Mouse (Mus musculus): ENCODE data around the gene Ate1. TPM values are rescaled to one million over a fixed set of nuclear protein-coding genes. Genes with fewer than 3 reads are reported as not detected.
A peak's percentile ranks its signal among the peaks of the same experiment; 100 is the strongest.

The Ate1 gene
- polyA plus RNA-seq (2015; fragmentation: Nextera tagmentation; extraction: Ambion mirVana), result 73.7 and 75.7 TPM in 2 replicates

DNA sequence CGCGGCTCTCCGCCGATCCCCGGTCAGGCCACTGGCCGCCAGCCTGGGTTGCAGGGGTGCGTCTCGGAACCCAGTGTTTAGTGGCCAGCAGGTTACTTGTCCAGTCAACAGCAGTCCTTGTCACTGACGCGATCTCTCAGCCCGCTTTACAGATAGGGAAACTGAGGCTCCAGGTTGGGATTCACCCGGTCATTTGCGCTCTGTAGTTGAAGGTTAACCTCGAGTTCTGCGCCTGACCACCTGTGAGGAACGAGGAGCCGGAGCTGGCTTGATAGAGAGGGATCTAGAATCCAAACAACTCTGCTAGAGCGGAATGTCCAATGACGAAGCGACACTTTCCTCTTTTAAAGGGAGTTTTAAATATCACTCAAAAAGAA lies at the start of gene Ate1:
Gene Ate1, minus strand, starts transcription at position 321 of the 377 bp plus-strand sequence.
- Histone ChIP-seq H3K9me3 (replicated peaks; ENCODE audit: low read length) (no peaks in the 10 kb centered on the region), H3K27ac (peak within 1 kb of the TSS; percentile 97), H3K4me3 (replicated peaks; ENCODE audit: low read depth, low read length) (peak within 1 kb of the TSS; percentile 72), H3K4me2 (ENCODE audit: low read length) (peak within 1 kb of the TSS; percentile 84), H3K9ac (ENCODE audit: low read depth, low read length) (peak within 1 kb of the TSS; percentile 92), H3K36me3 (ENCODE audit: insufficient read depth, low read length) (no peaks in the 10 kb centered on the region), H3K4me1 (replicated peaks; ENCODE audit: insufficient read depth, low read length) (peaks cover 4% of the 10 kb centered on the region; the same call in 1 of the 2 replicates), H3K27me3 (ENCODE audit: insufficient read depth, low read length) (no peaks in the 10 kb centered on the region)
- ATAC-seq (replicated peaks; ENCODE audit: low FRiP score, low read depth) (0 out of 2 replicates have a peak, but pooled peaks have one; percentile 1), DNase-seq (ENCODE audit: low spot score) (no peak)
- WGBS, result 11% methylated on average over 20 of the region's 20 CpGs
- TF ChIP-seq CTCF (IDR thresholded peaks at IDR 0.05; ENCODE audit: low read depth), result no peak

DNA sequence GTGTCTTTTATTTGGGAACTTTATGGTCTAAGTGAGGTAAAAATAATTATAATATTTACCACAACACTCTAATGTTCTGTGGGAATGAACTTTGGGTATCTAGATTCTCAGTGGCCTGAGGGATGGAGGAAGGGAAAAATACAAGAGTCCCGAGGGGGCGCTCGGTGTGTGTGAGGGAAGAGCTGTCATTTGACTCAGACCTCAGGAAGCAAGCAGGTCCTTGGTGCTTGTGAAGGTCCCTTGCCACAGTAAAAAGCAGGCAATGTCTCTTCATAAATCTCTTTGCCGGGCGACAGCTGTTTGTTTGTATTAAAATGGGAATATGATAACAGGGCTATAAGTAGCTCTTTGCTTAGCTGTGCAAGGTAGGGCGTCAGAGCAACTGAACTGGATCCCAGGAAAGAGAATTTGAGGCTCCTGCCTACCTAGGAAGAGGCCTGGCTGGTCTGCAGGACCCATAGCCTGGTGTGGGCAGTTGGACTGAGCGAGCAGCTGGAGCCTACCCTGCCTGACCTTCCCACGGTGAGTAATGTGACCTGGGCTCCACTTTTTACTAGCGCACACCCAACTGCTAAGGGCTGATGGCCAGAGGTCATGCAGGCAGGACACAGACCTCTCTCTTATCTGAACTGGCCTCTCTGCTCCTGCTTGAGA lies 48.7 kb upstream of the Ate1 start:
- H3K4me2 ChIP-seq (ENCODE audit: low read length), result no peak overlapping the region
- no peak overlapping the region for H3K4me3 ChIP-seq (replicated peaks; ENCODE audit: low read depth, low read length)
- H3K4me1 ChIP-seq (replicated peaks; ENCODE audit: insufficient read depth, low read length), result 0 out of 2 replicates have a peak, but pooled peaks cover 5% of the 10 kb centered on the region
- no peaks in the 10 kb centered on the region for H3K27me3 ChIP-seq (ENCODE audit: insufficient read depth, low read length)
- H3K27ac ChIP-seq, result no peak overlapping the region
- no peak for TF ChIP-seq CTCF (IDR thresholded peaks at IDR 0.05; ENCODE audit: low read depth)
- no peak overlapping the region for H3K9ac ChIP-seq (ENCODE audit: low read depth, low read length)
- H3K36me3 ChIP-seq (ENCODE audit: insufficient read depth, low read length), result no peaks in the 10 kb centered on the region
- H3K9me3 ChIP-seq (replicated peaks; ENCODE audit: low read length), result no peaks in the 10 kb centered on the region
- ATAC-seq (replicated peaks; ENCODE audit: low FRiP score, low read depth) (no peak; the same call in 1 of the 2 replicates), DNase-seq (ENCODE audit: low spot score) (no peak)
- 43% methylated on average over 9 of the region's 9 CpGs for WGBS

DNA sequence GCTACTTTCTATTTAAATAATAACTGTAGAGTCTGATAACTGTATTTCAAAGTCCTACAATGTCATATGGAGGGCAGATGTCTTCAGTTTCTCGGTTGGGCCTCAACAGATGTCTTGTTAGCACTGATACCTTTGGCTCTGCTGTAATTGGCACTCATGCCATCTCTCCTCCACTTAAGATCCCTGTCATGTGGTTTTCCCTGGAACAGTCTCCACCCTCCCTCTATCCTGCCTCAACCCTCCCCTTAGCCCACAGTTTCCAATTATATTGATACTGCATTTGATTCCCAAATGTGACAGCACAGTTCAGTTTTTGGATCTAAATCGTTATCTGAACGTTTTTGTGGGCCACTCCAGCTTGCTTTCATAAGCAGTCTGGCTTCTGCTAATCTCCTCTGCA lies 44.4 kb upstream of the Ate1 start:
- WGBS, result 72% methylated on average over 3 of the region's 3 CpGs
- no peak overlapping the region for H3K4me2 ChIP-seq (ENCODE audit: low read length)
- no peaks in the 10 kb centered on the region for H3K9me3 ChIP-seq (replicated peaks; ENCODE audit: low read length)
- H3K4me1 ChIP-seq (replicated peaks; ENCODE audit: insufficient read depth, low read length), result no peaks in the 10 kb centered on the region
- no peak overlapping the region for H3K9ac ChIP-seq (ENCODE audit: low read depth, low read length)
- no peak for TF ChIP-seq CTCF (IDR thresholded peaks at IDR 0.05; ENCODE audit: low read depth)
- no peaks in the 10 kb centered on the region for H3K36me3 ChIP-seq (ENCODE audit: insufficient read depth, low read length)
- H3K4me3 ChIP-seq (replicated peaks; ENCODE audit: low read depth, low read length), result no peak overlapping the region
- no peaks in the 10 kb centered on the region for H3K27me3 ChIP-seq (ENCODE audit: insufficient read depth, low read length)
- DNase-seq (ENCODE audit: low spot score) (no peak), ATAC-seq (replicated peaks; ENCODE audit: low FRiP score, low read depth) (no peak)
- no peak overlapping the region for H3K27ac ChIP-seq

DNA sequence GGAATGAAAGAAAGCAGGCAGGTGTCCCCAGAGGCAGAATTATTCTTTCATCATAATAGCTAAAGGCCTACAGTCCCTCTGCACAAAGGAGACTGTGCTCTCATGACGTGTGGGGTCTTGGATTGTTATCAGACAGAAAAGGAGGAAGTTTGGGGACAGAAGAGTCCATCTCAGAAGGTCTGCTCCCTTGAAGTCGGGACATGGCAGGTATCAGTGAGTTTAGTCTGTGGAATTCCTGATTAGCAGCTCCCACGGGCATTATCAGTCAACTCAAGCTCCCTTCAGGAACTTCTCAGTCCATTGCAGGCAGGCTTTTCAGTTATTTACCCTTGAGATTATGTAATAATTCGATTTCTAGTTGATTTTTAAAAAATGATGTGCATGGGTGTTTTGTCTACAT lies 43.7 kb upstream of the Ate1 start:
- ATAC-seq (replicated peaks; ENCODE audit: low FRiP score, low read depth) (no peak), DNase-seq (ENCODE audit: low spot score) (no peak)
- Histone ChIP-seq H3K27ac (no peak overlapping the region), H3K4me1 (replicated peaks; ENCODE audit: insufficient read depth, low read length) (no peaks in the 10 kb centered on the region), H3K4me3 (replicated peaks; ENCODE audit: low read depth, low read length) (no peak overlapping the region), H3K9me3 (replicated peaks; ENCODE audit: low read length) (no peaks in the 10 kb centered on the region), H3K4me2 (ENCODE audit: low read length) (no peak overlapping the region), H3K9ac (ENCODE audit: low read depth, low read length) (no peak overlapping the region), H3K36me3 (ENCODE audit: insufficient read depth, low read length) (no peaks in the 10 kb centered on the region), H3K27me3 (ENCODE audit: insufficient read depth, low read length) (no peaks in the 10 kb centered on the region)
- TF ChIP-seq CTCF (IDR thresholded peaks at IDR 0.05; ENCODE audit: low read depth), result no peak
- WGBS, result 55% methylated on average over 4 of the region's 4 CpGs

DNA sequence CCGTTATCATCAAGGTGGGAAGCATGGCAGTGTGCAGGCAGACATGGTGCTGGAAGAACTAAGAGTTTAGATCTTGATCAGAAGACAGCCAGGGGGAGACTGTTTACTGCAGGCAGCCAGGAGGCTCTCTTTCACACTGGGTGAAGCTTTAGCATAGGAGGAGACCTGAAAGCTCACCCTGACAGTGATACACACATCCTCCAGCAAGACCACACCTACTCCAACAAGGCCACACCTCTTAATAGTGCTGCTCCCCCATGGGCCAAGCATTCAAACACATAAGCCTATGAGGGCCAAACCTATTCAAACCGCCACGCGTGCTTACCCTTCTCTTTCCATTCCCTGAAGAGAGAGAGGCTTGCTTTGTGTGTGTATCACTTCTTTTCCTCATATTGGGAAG lies 43.1 kb upstream of the Ate1 start:
- no peaks in the 10 kb centered on the region for H3K9me3 ChIP-seq (replicated peaks; ENCODE audit: low read length)
- no peak overlapping the region for H3K27ac ChIP-seq
- H3K4me1 ChIP-seq (replicated peaks; ENCODE audit: insufficient read depth, low read length), result no peaks in the 10 kb centered on the region
- no peaks in the 10 kb centered on the region for H3K36me3 ChIP-seq (ENCODE audit: insufficient read depth, low read length)
- no peak overlapping the region for H3K9ac ChIP-seq (ENCODE audit: low read depth, low read length)
- H3K4me2 ChIP-seq (ENCODE audit: low read length), result no peak overlapping the region
- no peaks in the 10 kb centered on the region for H3K27me3 ChIP-seq (ENCODE audit: insufficient read depth, low read length)
- H3K4me3 ChIP-seq (replicated peaks; ENCODE audit: low read depth, low read length), result no peak overlapping the region
- DNase-seq (ENCODE audit: low spot score), result no peak
- WGBS, result 88% methylated on average over 4 of the region's 4 CpGs
- TF ChIP-seq CTCF (IDR thresholded peaks at IDR 0.05; ENCODE audit: low read depth), result 0 out of 2 replicates have a peak, but pooled peaks have one; percentile 12
- no peak for ATAC-seq (replicated peaks; ENCODE audit: low FRiP score, low read depth)

DNA sequence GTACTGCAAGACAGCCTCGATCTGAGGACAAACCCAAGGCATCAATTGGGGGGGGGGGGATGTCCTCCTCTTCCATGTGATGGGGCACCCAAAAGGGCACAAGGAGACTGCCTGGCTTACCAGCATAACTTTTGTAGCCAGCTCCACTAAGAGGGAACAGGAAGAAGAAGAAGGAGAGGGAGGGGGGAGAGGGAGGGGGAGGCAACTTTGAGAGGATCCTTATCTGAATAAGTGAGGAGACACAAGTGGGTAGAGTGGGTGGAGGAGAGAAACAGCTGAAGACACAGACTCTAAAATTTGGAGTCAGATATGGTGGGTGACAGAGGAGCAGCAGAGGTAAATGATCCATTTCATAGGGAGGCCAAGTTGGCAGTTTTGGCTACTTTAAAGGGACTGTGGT lies 40.8 kb upstream of the Ate1 start:
- Histone ChIP-seq H3K4me2 (ENCODE audit: low read length) (no peak overlapping the region), H3K36me3 (ENCODE audit: insufficient read depth, low read length) (no peaks in the 10 kb centered on the region), H3K9me3 (replicated peaks; ENCODE audit: low read length) (no peaks in the 10 kb centered on the region), H3K4me1 (replicated peaks; ENCODE audit: insufficient read depth, low read length) (no peaks in the 10 kb centered on the region), H3K27me3 (ENCODE audit: insufficient read depth, low read length) (no peaks in the 10 kb centered on the region), H3K4me3 (replicated peaks; ENCODE audit: low read depth, low read length) (no peak overlapping the region), H3K27ac (no peak overlapping the region), H3K9ac (ENCODE audit: low read depth, low read length) (no peak overlapping the region)
- no peak for TF ChIP-seq CTCF (IDR thresholded peaks at IDR 0.05; ENCODE audit: low read depth)
- ATAC-seq (replicated peaks; ENCODE audit: low FRiP score, low read depth), result no peak
- no peak for DNase-seq (ENCODE audit: low spot score)
- 74% methylated on average over 1 of the region's 1 CpGs for WGBS

DNA sequence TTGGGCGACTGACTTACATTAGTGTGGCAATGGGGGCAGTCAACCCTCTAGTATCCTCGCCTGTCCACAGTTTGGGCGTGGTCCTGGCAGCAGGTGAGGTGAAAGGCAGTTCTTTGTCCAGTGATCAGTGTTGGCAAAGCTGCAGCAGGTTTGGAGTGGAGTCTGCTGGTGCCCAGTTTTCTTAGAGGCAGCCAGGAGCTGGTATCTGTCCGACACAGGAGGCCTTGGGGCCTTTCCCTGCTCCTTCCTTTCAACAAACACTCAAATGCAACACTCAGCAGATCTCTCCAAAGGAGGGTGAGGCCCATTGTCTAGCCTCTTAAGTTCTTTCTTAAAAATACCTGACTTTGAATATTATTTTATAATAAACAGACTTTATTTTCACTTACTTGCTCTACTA lies 38.4 kb upstream of the Ate1 start:
- no peak overlapping the region for H3K9ac ChIP-seq (ENCODE audit: low read depth, low read length)
- H3K36me3 ChIP-seq (ENCODE audit: insufficient read depth, low read length), result no peaks in the 10 kb centered on the region
- no peak for TF ChIP-seq CTCF (IDR thresholded peaks at IDR 0.05; ENCODE audit: low read depth)
- no peaks in the 10 kb centered on the region for H3K9me3 ChIP-seq (replicated peaks; ENCODE audit: low read length)
- no peak overlapping the region for H3K27ac ChIP-seq
- no peak overlapping the region for H3K4me2 ChIP-seq (ENCODE audit: low read length)
- no peak for ATAC-seq (replicated peaks; ENCODE audit: low FRiP score, low read depth)
- WGBS, result 75% methylated on average over 4 of the region's 4 CpGs
- DNase-seq (ENCODE audit: low spot score), result no peak
- H3K4me3 ChIP-seq (replicated peaks; ENCODE audit: low read depth, low read length), result no peak overlapping the region
- H3K27me3 ChIP-seq (ENCODE audit: insufficient read depth, low read length), result no peaks in the 10 kb centered on the region
- H3K4me1 ChIP-seq (replicated peaks; ENCODE audit: insufficient read depth, low read length), result no peaks in the 10 kb centered on the region
